ENCODE assay signal across 8 mouse cellular contexts in the genomic region with DNA sequence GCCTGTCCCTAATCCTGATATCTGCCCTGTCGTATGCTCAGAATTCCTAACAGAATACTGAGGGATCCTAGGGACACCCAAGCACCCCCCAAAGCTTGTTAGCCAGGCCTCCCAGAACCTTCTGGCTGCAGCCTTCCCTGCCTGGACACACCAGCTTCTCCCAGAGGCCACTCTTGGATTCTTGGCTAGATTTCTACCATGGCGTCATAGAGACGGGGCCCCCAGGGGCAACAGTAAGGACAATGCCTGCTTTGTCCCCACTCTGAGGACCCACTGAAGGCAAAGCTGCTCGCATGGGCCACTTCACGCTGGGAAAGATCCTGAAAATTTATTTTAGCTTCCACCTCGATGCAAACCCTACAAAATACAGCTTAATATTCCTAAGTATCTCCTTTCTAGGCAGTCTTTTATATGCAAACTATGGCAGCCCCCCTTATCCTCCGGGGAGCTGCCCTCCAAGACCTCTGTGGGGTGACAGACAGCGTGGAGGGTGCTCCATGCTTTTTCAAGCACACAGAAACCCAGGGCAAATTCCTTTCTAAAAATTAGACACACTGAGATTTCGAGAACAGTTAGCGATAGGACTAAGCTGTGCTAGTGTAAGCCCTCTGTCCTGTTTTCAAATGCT. TPM values are rescaled to one million over a fixed set of nuclear protein-coding genes. Genes with fewer than 3 reads are reported as not detected.
DNase-seq lines count a peak whose midpoint lies in the region; ATAC-seq and TF ChIP-seq lines count a peak whose summit lies in the region.

No protein-coding gene starts in this region.

- peak overlapping the region; percentile 84 for H3K27ac ChIP-seq in cortical plate, adult 2 months (ENCODE audit: insufficient read depth, low read length)
- H3K27ac ChIP-seq in heart, embryonic 15.5 days, result peak overlapping the region; percentile 74
- H3K27ac ChIP-seq in limb, embryonic 14.5 days (replicated peaks; ENCODE audit: low read depth, low read length), result peak overlapping the region; percentile 77
- H3K27ac ChIP-seq in lung, postnatal 0 days (ENCODE audit: low read length), result no peak overlapping the region

- TF ChIP-seq POLR2A in cortical plate, adult 2 months (IDR thresholded peaks at IDR 0.05; ENCODE audit: extremely low read depth, insufficient read depth, low read length), result no peak
- no peak for TF ChIP-seq POLR2A in limb, embryonic 14.5 days (IDR thresholded peaks at IDR 0.05; ENCODE audit: borderline replicate concordance, extremely low read depth, insufficient read depth, insufficient read length)

- H3K9ac ChIP-seq in heart, embryonic 15.5 days, result 0 out of 2 replicates have a peak overlapping the region, but pooled peaks have one; percentile 1
- H3K9ac ChIP-seq in limb, embryonic 14.5 days (ENCODE audit: low read depth, low read length, severe bottlenecking), result no peak overlapping the region
- no peak overlapping the region for H3K9ac ChIP-seq in lung, postnatal 0 days (replicated peaks; ENCODE audit: low read depth)

- H3K4me2 ChIP-seq in heart, embryonic 15.5 days, result no peak overlapping the region
- no peak overlapping the region for H3K4me2 ChIP-seq in limb, embryonic 14.5 days (replicated peaks; ENCODE audit: low read depth, low read length, severe bottlenecking)
- H3K4me2 ChIP-seq in lung, postnatal 0 days (replicated peaks; ENCODE audit: low read depth, low read length), result no peak overlapping the region

- no peak for DNase-seq in frontal cortex, postnatal 10 days (ENCODE audit: low spot score in 2 of 2)
- DNase-seq in limb, embryonic 14.5 days (ENCODE audit: low spot score), result no peak
- DNase-seq in spleen, postnatal 36 days (ENCODE audit: low spot score in 2 of 2), result no peak
- DNase-seq in gastrocnemius, postnatal 10 days, result no peak
- DNase-seq in lung, postnatal 0 days (ENCODE audit: low spot score), result no peak

- no peaks in the 10 kb centered on the region for H3K36me3 ChIP-seq in heart, embryonic 15.5 days
- H3K36me3 ChIP-seq in limb, embryonic 14.5 days (ENCODE audit: control insufficient read depth, insufficient read depth, low read length), result no peaks in the 10 kb centered on the region
- no peaks in the 10 kb centered on the region for H3K36me3 ChIP-seq in lung, postnatal 0 days (ENCODE audit: insufficient read depth, low read length)

- H3K9me3 ChIP-seq in heart, embryonic 15.5 days (replicated peaks), result no peaks in the 10 kb centered on the region
- H3K9me3 ChIP-seq in limb, embryonic 14.5 days (ENCODE audit: control insufficient read depth, low read length), result no peaks in the 10 kb centered on the region
- H3K9me3 ChIP-seq in lung, postnatal 0 days (ENCODE audit: low read length), result no peaks in the 10 kb centered on the region

- peaks cover 7% of the 10 kb centered on the region for H3K4me1 ChIP-seq in cortical plate, adult 2 months (ENCODE audit: control insufficient read depth, insufficient read depth, low read length)
- H3K4me1 ChIP-seq in heart, embryonic 15.5 days (replicated peaks), result peaks cover 54% of the 10 kb centered on the region
- peaks cover 23% of the 10 kb centered on the region for H3K4me1 ChIP-seq in limb, embryonic 14.5 days (ENCODE audit: control insufficient read depth, insufficient read depth, low read length)
- 0 out of 2 replicates have a peak, but pooled peaks cover 8% of the 10 kb centered on the region for H3K4me1 ChIP-seq in lung, postnatal 0 days (ENCODE audit: insufficient read depth, low read depth, low read length)

- H3K4me3 ChIP-seq in cortical plate, adult 2 months (ENCODE audit: insufficient read depth, low read length), result no peak overlapping the region
- H3K4me3 ChIP-seq in heart, embryonic 15.5 days, result no peak overlapping the region
- no peak overlapping the region for H3K4me3 ChIP-seq in limb, embryonic 14.5 days (replicated peaks; ENCODE audit: low read length)
- H3K4me3 ChIP-seq in lung, postnatal 0 days (ENCODE audit: low read depth, low read length), result no peak overlapping the region

- TF ChIP-seq CTCF in cortical plate, adult 2 months (IDR thresholded peaks at IDR 0.05; ENCODE audit: extremely low read depth, insufficient read depth, low read length), result no peak
- TF ChIP-seq CTCF in lung, postnatal 0 days (IDR thresholded peaks at IDR 0.05), result no peak

- peak; percentile 35; the same call in 1 of the 2 replicates for ATAC-seq in frontal cortex, adult (ENCODE audit: low TSS enrichment)
- 0 out of 2 replicates have a peak, but pooled peaks have one; percentile 38 for ATAC-seq in heart, embryonic 15.5 days (replicated peaks; ENCODE audit: insufficient number of reproducible peaks, insufficient read depth, low FRiP score, low read depth)
- ATAC-seq in limb, embryonic 14.5 days (ENCODE audit: low FRiP score, low read depth), result 0 out of 2 replicates have a peak, but pooled peaks have one; percentile 31
- ATAC-seq in lung, postnatal 0 days, result no peak

- H3K27me3 ChIP-seq in heart, embryonic 15.5 days, result no peaks in the 10 kb centered on the region
- no peaks in the 10 kb centered on the region for H3K27me3 ChIP-seq in limb, embryonic 14.5 days (ENCODE audit: control insufficient read depth, insufficient read depth, low read length)
- H3K27me3 ChIP-seq in lung, postnatal 0 days (replicated peaks; ENCODE audit: insufficient read depth, low read length), result no peaks in the 10 kb centered on the region

- no peak for TF ChIP-seq EP300 in lung, postnatal 0 days (IDR thresholded peaks at IDR 0.05)

- WGBS in heart, embryonic 15.5 days, result 40% methylated on average over 10 of the region's 10 CpGs
- WGBS in limb, embryonic 14.5 days, result 67% methylated on average over 10 of the region's 10 CpGs
- WGBS in lung, postnatal 0 days, result 52% methylated on average over 10 of the region's 10 CpGs

RNA-seq across cellular contexts. Expression of a gene that starts 32.2 kb away (rescaled TPM):
- polyA plus RNA-seq in cortical plate, adult 2 months (2012; rRNA removed), result 88.7 and 99.9 TPM in 2 replicates
- 14.7 and 19.8 TPM in 2 replicates for polyA plus RNA-seq in heart, embryonic 15.5 days (2015; fragmentation: Nextera tagmentation; extraction: Ambion mirVana)
- 8.5 and 9.6 TPM in 2 replicates for polyA plus RNA-seq in limb, embryonic 14.5 days (2012; rRNA removed)
- polyA plus RNA-seq in limb, embryonic 14.5 days (2014; fragmentation: Nextera tagmentation; extraction: Ambion mirVana), result 6.8 and 8.0 TPM in 2 replicates
- total RNA-seq in gastrocnemius, postnatal 10 days (2021), result 100 to 1,000 TPM; 125 to 130 TPM
- polyA plus RNA-seq in lung, postnatal 0 days (2015; fragmentation: Nextera tagmentation; extraction: Ambion mirVana), result 4.9 and 5.7 TPM in 2 replicates
